Mouse (Mus musculus): ENCODE data around the gene Uox. TPM values are rescaled to one million over a fixed set of nuclear protein-coding genes. Genes with fewer than 3 reads are reported as not detected.

Uox gene
- polyA plus RNA-seq, 1 experiment from 2014 or later = 0.08 TPM

DNA sequence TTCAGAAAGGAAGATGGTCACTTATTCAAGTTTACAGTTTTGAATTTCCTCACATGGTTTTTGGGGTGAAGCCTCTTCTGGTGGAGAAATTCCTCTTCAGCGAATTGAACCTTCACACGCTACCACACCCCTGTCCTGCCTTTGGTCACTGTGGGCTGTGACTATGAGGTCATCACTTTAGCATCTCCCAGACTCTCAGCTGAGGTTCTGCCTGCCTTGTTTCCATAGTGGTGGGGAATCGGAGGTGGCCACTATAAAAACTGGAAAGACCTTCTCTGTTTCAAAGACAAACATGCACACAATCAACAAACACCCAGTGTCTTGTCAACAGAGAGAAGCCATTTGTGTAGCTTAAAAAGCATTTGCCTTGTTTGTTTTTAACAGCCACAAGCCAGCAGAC, 81.0 kb downstream of the Uox start, which contains the start of gene 4930503B20Rik:
Gene 4930503B20Rik (minus strand): TSS at position 101 of the 400 bp plus-strand sequence.
- no peak for ATAC-seq (replicated peaks; ENCODE audit: low FRiP score, low read depth)
- no peak within 1 kb of the TSS for H3K4me2 ChIP-seq (ENCODE audit: low read length)
- H3K36me3 ChIP-seq (ENCODE audit: insufficient read depth, low read length) = no peaks in the 10 kb centered on the region
- no peaks in the 10 kb centered on the region for H3K4me1 ChIP-seq (replicated peaks; ENCODE audit: insufficient read depth, low read length)
- no peak within 1 kb of the TSS for H3K4me3 ChIP-seq (replicated peaks; ENCODE audit: low read depth, low read length)
- no peak within 1 kb of the TSS for H3K27ac ChIP-seq
- 79% methylated on average over 3 of the region's 3 CpGs for WGBS
- no peak for DNase-seq (ENCODE audit: low spot score)
- no peak for TF ChIP-seq CTCF (IDR thresholded peaks at IDR 0.05; ENCODE audit: low read depth)
- no peaks in the 10 kb centered on the region for H3K9me3 ChIP-seq (replicated peaks; ENCODE audit: low read length)
- H3K27me3 ChIP-seq (ENCODE audit: insufficient read depth, low read length) = no peaks in the 10 kb centered on the region
- no peak within 1 kb of the TSS for H3K9ac ChIP-seq (ENCODE audit: low read depth, low read length)

DNA sequence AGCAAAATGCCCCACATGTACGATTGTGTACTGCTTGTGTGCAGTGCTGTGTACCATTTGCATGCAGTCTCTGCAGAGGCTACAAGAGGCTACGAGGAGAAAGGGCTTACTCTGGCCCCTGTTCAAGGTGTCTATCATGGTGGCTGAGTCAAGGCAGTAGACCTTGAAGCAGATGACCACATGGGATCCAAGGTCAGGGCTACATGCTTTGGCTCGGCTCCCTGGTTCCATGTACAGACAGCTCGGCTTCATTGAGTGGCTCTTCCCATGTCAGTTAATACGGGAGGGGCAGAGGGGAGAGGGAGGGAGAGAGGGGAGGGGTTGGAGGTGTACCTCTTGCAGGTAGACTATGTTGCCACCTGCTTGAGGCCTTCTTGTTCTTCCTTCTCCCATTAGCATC, 82.2 kb downstream of the Uox start:
- no peak for ATAC-seq (replicated peaks; ENCODE audit: low FRiP score, low read depth)
- Histone ChIP-seq H3K9ac (ENCODE audit: low read depth, low read length) (no peak overlapping the region), H3K36me3 (ENCODE audit: insufficient read depth, low read length) (no peaks in the 10 kb centered on the region), H3K27me3 (ENCODE audit: insufficient read depth, low read length) (no peaks in the 10 kb centered on the region), H3K27ac (no peak overlapping the region), H3K4me2 (ENCODE audit: low read length) (no peak overlapping the region), H3K4me3 (replicated peaks; ENCODE audit: low read depth, low read length) (no peak overlapping the region), H3K9me3 (replicated peaks; ENCODE audit: low read length) (no peaks in the 10 kb centered on the region), H3K4me1 (replicated peaks; ENCODE audit: insufficient read depth, low read length) (no peaks in the 10 kb centered on the region)
- WGBS = 93% methylated on average over 5 of the region's 5 CpGs
- TF ChIP-seq CTCF (IDR thresholded peaks at IDR 0.05; ENCODE audit: low read depth) = no peak
- DNase-seq (ENCODE audit: low spot score) = no peak

DNA sequence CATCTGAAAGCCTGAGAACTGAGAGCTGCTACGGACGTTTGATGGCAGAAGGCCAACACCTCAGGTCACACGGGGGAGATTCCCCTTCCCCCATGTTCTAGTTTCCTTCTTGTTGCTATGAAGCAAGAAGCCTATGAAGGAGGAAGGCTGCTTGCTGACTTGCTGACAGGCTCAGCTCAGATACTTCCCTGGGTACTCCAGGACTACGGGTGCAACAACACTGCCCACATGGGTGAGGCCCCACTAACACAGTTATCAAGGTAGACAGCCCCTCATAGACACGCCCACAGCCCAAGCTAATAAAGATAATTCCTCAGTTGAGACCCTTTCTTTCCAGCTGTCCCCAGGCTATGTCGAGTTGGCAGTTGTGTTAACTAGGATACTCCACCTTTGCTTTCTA, 83.5 kb downstream of the Uox start:
- no peak for ATAC-seq (replicated peaks; ENCODE audit: low FRiP score, low read depth)
- Histone ChIP-seq H3K4me3 (replicated peaks; ENCODE audit: low read depth, low read length) (no peak overlapping the region), H3K27ac (no peak overlapping the region), H3K9ac (ENCODE audit: low read depth, low read length) (no peak overlapping the region), H3K36me3 (ENCODE audit: insufficient read depth, low read length) (no peaks in the 10 kb centered on the region), H3K4me1 (replicated peaks; ENCODE audit: insufficient read depth, low read length) (no peaks in the 10 kb centered on the region), H3K4me2 (ENCODE audit: low read length) (no peak overlapping the region), H3K9me3 (replicated peaks; ENCODE audit: low read length) (no peaks in the 10 kb centered on the region), H3K27me3 (ENCODE audit: insufficient read depth, low read length) (no peaks in the 10 kb centered on the region)
- TF ChIP-seq CTCF (IDR thresholded peaks at IDR 0.05; ENCODE audit: low read depth) = no peak
- 46% methylated on average over 6 of the region's 6 CpGs for WGBS
- DNase-seq (ENCODE audit: low spot score) = no peak

DNA sequence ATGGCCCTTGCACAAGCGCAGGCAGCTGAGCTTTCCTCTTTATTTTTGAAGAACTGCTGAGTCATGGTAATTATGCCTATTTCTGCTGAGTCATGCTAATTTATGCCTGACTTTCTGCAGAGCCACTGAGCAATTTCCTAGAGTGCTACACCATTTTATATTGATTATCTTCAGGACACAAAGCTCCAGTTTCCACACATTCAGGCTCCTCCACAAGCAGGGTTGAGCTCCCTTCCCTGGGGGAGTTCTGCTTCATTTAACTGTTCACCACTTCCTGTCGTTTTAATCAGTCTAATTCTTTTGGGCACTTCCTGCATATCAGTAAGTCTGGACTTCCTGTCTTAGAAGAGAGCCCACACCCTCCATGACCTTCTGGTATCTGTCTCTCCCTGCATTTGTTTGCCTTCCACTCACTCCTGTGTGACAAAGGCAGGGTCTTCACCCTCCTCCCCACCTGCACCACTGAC, 84.9 kb downstream of the Uox start:
- TF ChIP-seq CTCF (IDR thresholded peaks at IDR 0.05; ENCODE audit: low read depth) = no peak
- DNase-seq (ENCODE audit: low spot score) (no peak), ATAC-seq (replicated peaks; ENCODE audit: low FRiP score, low read depth) (0 out of 2 replicates have a peak, but pooled peaks have one; percentile 21)
- WGBS = 56% methylated on average over 2 of the region's 2 CpGs
- Histone ChIP-seq H3K9me3 (replicated peaks; ENCODE audit: low read length) (no peaks in the 10 kb centered on the region), H3K36me3 (ENCODE audit: insufficient read depth, low read length) (no peaks in the 10 kb centered on the region), H3K4me1 (replicated peaks; ENCODE audit: insufficient read depth, low read length) (no peaks in the 10 kb centered on the region), H3K27me3 (ENCODE audit: insufficient read depth, low read length) (no peaks in the 10 kb centered on the region), H3K9ac (ENCODE audit: low read depth, low read length) (no peak overlapping the region), H3K27ac (no peak overlapping the region), H3K4me2 (ENCODE audit: low read length) (no peak overlapping the region), H3K4me3 (replicated peaks; ENCODE audit: low read depth, low read length) (no peak overlapping the region)

DNA sequence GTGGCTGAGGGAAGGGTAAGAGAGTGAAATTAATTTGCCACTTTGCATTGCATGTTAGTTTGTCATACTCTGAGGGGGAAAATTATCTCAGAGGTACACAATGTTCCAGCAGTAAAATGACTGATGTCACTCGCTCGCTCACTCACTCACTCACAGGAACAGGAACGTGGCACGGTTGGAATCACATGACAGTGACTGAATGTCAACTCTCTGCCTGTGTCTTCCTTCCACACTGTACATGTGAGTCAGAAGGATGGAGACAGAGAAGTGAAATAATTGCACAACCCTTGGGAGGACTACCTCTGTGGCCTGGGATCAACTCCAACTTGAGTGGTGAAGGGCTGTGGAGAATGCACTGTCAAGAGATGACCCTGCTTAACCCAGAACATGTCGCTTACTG, 87.2 kb downstream of the Uox start:
- no peak for TF ChIP-seq CTCF (IDR thresholded peaks at IDR 0.05; ENCODE audit: low read depth)
- Histone ChIP-seq H3K4me2 (ENCODE audit: low read length) (no peak overlapping the region), H3K27me3 (ENCODE audit: insufficient read depth, low read length) (no peaks in the 10 kb centered on the region), H3K27ac (no peak overlapping the region), H3K4me1 (replicated peaks; ENCODE audit: insufficient read depth, low read length) (no peaks in the 10 kb centered on the region), H3K4me3 (replicated peaks; ENCODE audit: low read depth, low read length) (no peak overlapping the region), H3K9me3 (replicated peaks; ENCODE audit: low read length) (no peaks in the 10 kb centered on the region), H3K36me3 (ENCODE audit: insufficient read depth, low read length) (no peaks in the 10 kb centered on the region), H3K9ac (ENCODE audit: low read depth, low read length) (no peak overlapping the region)
- WGBS = 87% methylated on average over 5 of the region's 5 CpGs
- ATAC-seq (replicated peaks; ENCODE audit: low FRiP score, low read depth) = no peak
- DNase-seq (ENCODE audit: low spot score) = no peak

DNA sequence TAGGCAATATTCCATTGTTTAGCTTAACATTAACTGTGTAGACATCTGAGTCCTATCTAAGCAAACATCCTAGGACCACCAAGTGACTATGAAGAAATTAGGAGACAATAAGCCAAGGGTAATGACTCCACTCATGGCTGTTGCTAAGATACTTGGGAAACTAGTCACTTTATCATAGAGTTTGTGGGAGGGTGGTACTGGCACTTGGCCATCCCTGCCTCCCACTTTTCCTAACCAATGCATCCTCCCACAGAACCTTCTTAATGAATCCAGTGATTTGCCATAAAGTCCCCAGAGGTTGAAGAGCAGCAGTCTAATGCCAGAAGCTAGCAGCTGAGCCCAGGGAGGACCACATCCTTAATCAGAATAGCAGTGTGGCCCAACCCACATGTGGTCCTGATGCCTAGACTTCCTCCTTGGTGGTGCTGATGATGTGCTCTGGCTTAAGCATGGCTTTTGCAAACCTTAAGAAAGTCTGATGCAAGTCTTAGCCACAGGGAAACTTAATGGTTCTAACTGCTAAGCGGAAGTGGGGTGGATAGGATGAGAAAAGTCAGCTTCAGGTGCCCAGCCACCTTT, 87.9 kb downstream of the Uox start:
- no peak overlapping the region for H3K27ac ChIP-seq
- 83% methylated on average over 1 of the region's 1 CpGs for WGBS
- no peaks in the 10 kb centered on the region for H3K36me3 ChIP-seq (ENCODE audit: insufficient read depth, low read length)
- H3K4me1 ChIP-seq (replicated peaks; ENCODE audit: insufficient read depth, low read length) = no peaks in the 10 kb centered on the region
- H3K27me3 ChIP-seq (ENCODE audit: insufficient read depth, low read length) = no peaks in the 10 kb centered on the region
- no peak overlapping the region for H3K4me2 ChIP-seq (ENCODE audit: low read length)
- TF ChIP-seq CTCF (IDR thresholded peaks at IDR 0.05; ENCODE audit: low read depth) = no peak
- no peaks in the 10 kb centered on the region for H3K9me3 ChIP-seq (replicated peaks; ENCODE audit: low read length)
- H3K9ac ChIP-seq (ENCODE audit: low read depth, low read length) = no peak overlapping the region
- H3K4me3 ChIP-seq (replicated peaks; ENCODE audit: low read depth, low read length) = no peak overlapping the region
- ATAC-seq (replicated peaks; ENCODE audit: low FRiP score, low read depth) = no peak
- no peak for DNase-seq (ENCODE audit: low spot score)

DNA sequence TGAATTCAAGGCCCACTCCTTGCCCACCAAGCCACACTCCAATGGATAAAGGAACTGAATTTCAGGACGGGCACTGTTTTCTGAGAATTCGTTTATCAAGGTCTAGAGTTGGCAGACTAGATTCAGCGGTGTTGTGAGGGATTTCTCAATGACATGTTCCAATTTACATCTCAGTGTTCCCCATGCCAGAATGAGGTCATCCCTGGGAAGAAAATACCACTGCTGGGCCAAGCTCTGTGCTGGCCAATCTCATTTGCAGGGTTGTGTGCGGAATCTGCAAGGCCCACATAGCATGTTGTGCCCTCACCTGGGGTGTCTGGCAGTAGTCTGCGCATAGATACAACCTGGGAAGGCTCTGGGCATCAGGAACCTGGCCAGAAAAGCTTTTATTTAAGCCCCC, 89.1 kb downstream of the Uox start:
- no peaks in the 10 kb centered on the region for H3K9me3 ChIP-seq (replicated peaks; ENCODE audit: low read length)
- no peak overlapping the region for H3K4me3 ChIP-seq (replicated peaks; ENCODE audit: low read depth, low read length)
- H3K4me2 ChIP-seq (ENCODE audit: low read length) = no peak overlapping the region
- TF ChIP-seq CTCF (IDR thresholded peaks at IDR 0.05; ENCODE audit: low read depth) = no peak
- ATAC-seq (replicated peaks; ENCODE audit: low FRiP score, low read depth) (no peak), DNase-seq (ENCODE audit: low spot score) (no peak)
- H3K27me3 ChIP-seq (ENCODE audit: insufficient read depth, low read length) = no peaks in the 10 kb centered on the region
- H3K4me1 ChIP-seq (replicated peaks; ENCODE audit: insufficient read depth, low read length) = no peaks in the 10 kb centered on the region
- no peaks in the 10 kb centered on the region for H3K36me3 ChIP-seq (ENCODE audit: insufficient read depth, low read length)
- H3K27ac ChIP-seq = no peak overlapping the region
- WGBS = 95% methylated on average over 5 of the region's 5 CpGs
- H3K9ac ChIP-seq (ENCODE audit: low read depth, low read length) = no peak overlapping the region
